Mouse (Mus musculus) forebrain, embryonic 14.5 days (tissue): ENCODE measurements around the gene Pacsin3. TPM values are rescaled to one million over a fixed set of nuclear protein-coding genes. Genes with fewer than 3 reads are reported as not detected.

Experiments used
- ATAC-seq: fragments of 200-750 bp; cut with Nextera tagmentation; 2 replicates; pipeline ENCODE4 v1.8.0; 2017; ENCODE audit warnings: mild to moderate bottlenecking, moderate library complexity
- DNase-seq: peaks from one replicate; pipeline ENCODE4 v3.0.0-alpha.2; 2015; ENCODE audit warnings: low spot score
- H3K27ac ChIP-seq: fragments of 300-500 bp; sonication (generic); 2 replicates; pipeline ENCODE4 v1.5.1; 2014; ENCODE audit warnings: low read depth, mild to moderate bottlenecking, control low read depth, low read length, moderate library complexity
- H3K27me3 ChIP-seq: fragments of 300-500 bp; sonication (generic); replicated peaks from 2 replicates; pipeline ENCODE4 v1.6.1; 2014; ENCODE audit warnings: low read length, control low read depth, mixed read lengths; ENCODE audit not compliant: control insufficient read depth, insufficient read depth
- H3K36me3 ChIP-seq: fragments of 300-500 bp; sonication (generic); 2 replicates; pipeline ENCODE4 v1.6.1; 2014; ENCODE audit warnings: low read length, control low read depth; ENCODE audit not compliant: control insufficient read depth, insufficient read depth
- H3K4me1 ChIP-seq: fragments of 300-500 bp; sonication (generic); 2 replicates; pipeline ENCODE4 v1.6.1; 2014; ENCODE audit warnings: antibody characterized with exemption, low read length, control low read depth; ENCODE audit not compliant: control insufficient read depth, insufficient read depth
- H3K4me2 ChIP-seq: fragments of 300-500 bp; sonication (generic); 2 replicates; pipeline ENCODE4 v1.6.1; 2014; ENCODE audit warnings: mild to moderate bottlenecking, control low read depth, low read length
- H3K4me3 ChIP-seq: fragments of 300-500 bp; sonication (generic); 2 replicates; pipeline ENCODE4 v1.5.1; 2014; ENCODE audit warnings: low read depth, low read length, control low read depth
- H3K9ac ChIP-seq: fragments of 300-500 bp; sonication (generic); 2 replicates; pipeline ENCODE4 v1.6.1; 2014; ENCODE audit warnings: mild to moderate bottlenecking, low read length, control low read depth, moderate library complexity
- H3K9me3 ChIP-seq: fragments of 300-500 bp; sonication (generic); replicated peaks from 2 replicates; pipeline ENCODE4 v1.6.1; 2016; ENCODE audit warnings: low read length, control low read depth, mixed read lengths; ENCODE audit not compliant: control insufficient read depth
- WGBS: fragments of 180-500 bp; shearing (Covaris S2); extraction: QIAGEN DNeasy Blood & Tissue Kit; methylation state at CpG from one replicate; pipeline ENCODE4 v1.1.7; 2014; 5-methylcytosine and 5-hydroxymethylcytosine counted together
- polyA plus RNA-seq: library from polyadenylated mRNA; unstranded; fragments of >200 nt; fragmentation: Nextera tagmentation; extraction: Ambion mirVana; gene quantifications from 2 replicates; pipeline ENCODE4 v1.2.1, GENCODE M21; 2014

Gene Pacsin3
- polyA plus RNA-seq = 16.9 and 19.1 TPM in 2 replicates

DNA sequence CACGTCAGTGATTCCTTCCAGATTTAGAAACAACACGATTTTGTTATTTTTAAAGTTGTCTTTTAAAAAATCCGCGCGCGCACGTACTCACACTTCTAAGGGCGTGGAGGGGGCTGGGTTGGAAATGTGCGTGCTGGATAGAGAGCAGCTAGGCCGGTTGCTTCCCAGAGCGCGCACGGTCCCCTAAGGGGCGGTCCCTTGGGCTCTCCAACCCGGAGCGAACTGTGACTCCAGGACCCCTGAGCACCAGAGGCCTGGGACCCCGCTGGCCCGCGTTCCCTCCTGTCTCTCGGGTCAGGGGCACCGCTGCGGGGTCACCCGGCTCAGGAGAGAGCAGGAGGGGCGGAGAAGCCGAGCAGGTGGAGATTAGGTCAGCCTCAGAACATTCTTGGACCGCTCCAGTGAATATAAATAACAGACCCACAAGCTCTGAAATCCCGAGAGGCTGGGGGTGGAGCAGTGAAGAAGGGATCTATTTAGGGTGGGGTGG, at the start of gene Pacsin3:
Pacsin3 (plus strand) TSS at position 294 of the 490 bp plus-strand sequence.
- H3K9ac ChIP-seq = peak within 1 kb of the TSS; percentile 66
- H3K9me3 ChIP-seq = no peaks in the 10 kb centered on the region
- WGBS = 1% methylated on average over 27 of the region's 27 CpGs
- no peaks in the 10 kb centered on the region for H3K36me3 ChIP-seq
- peak within 1 kb of the TSS; percentile 97 for H3K4me2 ChIP-seq
- H3K4me3 ChIP-seq = peak within 1 kb of the TSS; percentile 50
- peak; percentile 26 for ATAC-seq
- DNase-seq = peak; percentile 49
- 0 out of 2 replicates have a peak, but pooled peaks cover 17% of the 10 kb centered on the region for H3K27me3 ChIP-seq
- peaks cover 18% of the 10 kb centered on the region for H3K4me1 ChIP-seq
- no peak within 1 kb of the TSS for H3K27ac ChIP-seq

GRCm38 (mm10) chr2:91206254-91206775, 49.4 kb upstream of the Pacsin3 start:
- ATAC-seq = no peak
- H3K4me1 ChIP-seq = peaks cover 15% of the 10 kb centered on the region
- no peak overlapping the region for H3K4me3 ChIP-seq
- H3K9me3 ChIP-seq = no peaks in the 10 kb centered on the region
- no peak overlapping the region for H3K27ac ChIP-seq
- peaks cover 62% of the 10 kb centered on the region for H3K36me3 ChIP-seq
- H3K4me2 ChIP-seq = no peak overlapping the region
- 92% methylated on average over 9 of the region's 9 CpGs for WGBS
- no peaks in the 10 kb centered on the region for H3K27me3 ChIP-seq
- no peak for DNase-seq
- no peak overlapping the region for H3K9ac ChIP-seq

GRCm38 (mm10) chr2:91213311-91213710, 42.4 kb upstream of the Pacsin3 start:
- no peak overlapping the region for H3K27ac ChIP-seq
- no peaks in the 10 kb centered on the region for H3K27me3 ChIP-seq
- H3K4me3 ChIP-seq = no peak overlapping the region
- H3K4me2 ChIP-seq = no peak overlapping the region
- H3K9me3 ChIP-seq = no peaks in the 10 kb centered on the region
- ATAC-seq (no peak), DNase-seq (no peak)
- peaks cover 60% of the 10 kb centered on the region for H3K36me3 ChIP-seq
- H3K4me1 ChIP-seq = no peaks in the 10 kb centered on the region
- H3K9ac ChIP-seq = no peak overlapping the region

DNA sequence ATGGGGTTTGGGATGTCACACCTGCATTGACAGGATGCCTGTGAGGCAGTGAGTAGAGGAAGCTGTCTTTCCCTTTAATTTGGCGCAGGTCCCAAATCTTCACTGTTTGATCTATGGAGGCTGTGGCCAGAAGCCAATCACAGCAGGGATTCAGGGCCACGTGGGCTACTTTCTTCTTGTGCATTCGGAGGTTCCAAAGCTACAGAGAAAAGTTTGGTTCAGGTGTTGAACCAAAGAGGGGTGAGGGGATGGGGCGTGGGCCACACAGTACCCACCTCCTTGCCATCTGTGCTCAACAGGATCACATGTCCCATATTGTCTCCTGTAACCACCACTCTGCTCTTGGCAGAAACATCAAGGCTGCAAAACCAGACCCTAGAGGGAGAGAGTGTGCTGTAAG, 38.7 kb upstream of the Pacsin3 start:
- ATAC-seq (peak; percentile 46), DNase-seq (peak; percentile 59)
- WGBS = 47% methylated on average over 4 of the region's 4 CpGs
- H3K27ac ChIP-seq = no peak overlapping the region
- no peak overlapping the region for H3K4me2 ChIP-seq
- no peak overlapping the region for H3K4me3 ChIP-seq
- no peaks in the 10 kb centered on the region for H3K4me1 ChIP-seq
- H3K36me3 ChIP-seq = peaks cover 26% of the 10 kb centered on the region
- H3K9ac ChIP-seq = no peak overlapping the region
- H3K9me3 ChIP-seq = no peaks in the 10 kb centered on the region
- no peaks in the 10 kb centered on the region for H3K27me3 ChIP-seq

- Histone ChIP-seq H3K9me3 (no peaks in the 10 kb centered on the region), H3K9ac (no peak overlapping the region), H3K4me1 (no peaks in the 10 kb centered on the region), H3K4me3 (no peak overlapping the region), H3K4me2 (no peak overlapping the region), H3K27me3 (no peaks in the 10 kb centered on the region), H3K27ac (no peak overlapping the region), H3K36me3 (peaks cover 9% of the 10 kb centered on the region; the same call in 1 of the 2 replicates)
- no peak for ATAC-seq
- DNase-seq = no peak
- WGBS = over 99% methylated on average over 3 of the region's 3 CpGs
These were observed 35.3 kb upstream of the Pacsin3 start for GRCm38 (mm10) chr2:91220501-91220900.

DNA sequence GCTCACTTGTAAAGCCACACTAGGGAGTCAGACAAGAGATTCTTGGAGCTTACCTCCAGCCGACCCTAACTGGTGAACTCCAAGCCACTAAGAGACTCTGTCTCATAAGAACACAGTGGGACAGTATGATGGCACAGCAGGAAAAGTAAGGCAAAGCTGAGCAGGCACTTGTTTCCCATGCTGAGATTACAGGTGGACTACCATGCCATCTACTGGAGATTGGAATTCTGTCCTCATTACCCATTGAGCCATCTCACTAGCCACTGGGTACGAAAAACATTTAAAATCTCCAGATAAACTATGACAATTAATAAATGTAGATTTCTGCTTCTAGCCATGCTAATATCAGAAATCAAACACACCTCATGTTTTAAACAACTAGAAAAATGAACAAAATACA, 32.1 kb upstream of the Pacsin3 start:
- no peaks in the 10 kb centered on the region for H3K9me3 ChIP-seq
- no peaks in the 10 kb centered on the region for H3K36me3 ChIP-seq
- no peaks in the 10 kb centered on the region for H3K4me1 ChIP-seq
- WGBS = 75% methylated on average over 2 of the region's 2 CpGs
- ATAC-seq (no peak), DNase-seq (no peak)
- no peak overlapping the region for H3K27ac ChIP-seq
- H3K27me3 ChIP-seq = no peaks in the 10 kb centered on the region
- H3K9ac ChIP-seq = no peak overlapping the region
- H3K4me2 ChIP-seq = no peak overlapping the region
- no peak overlapping the region for H3K4me3 ChIP-seq

DNA sequence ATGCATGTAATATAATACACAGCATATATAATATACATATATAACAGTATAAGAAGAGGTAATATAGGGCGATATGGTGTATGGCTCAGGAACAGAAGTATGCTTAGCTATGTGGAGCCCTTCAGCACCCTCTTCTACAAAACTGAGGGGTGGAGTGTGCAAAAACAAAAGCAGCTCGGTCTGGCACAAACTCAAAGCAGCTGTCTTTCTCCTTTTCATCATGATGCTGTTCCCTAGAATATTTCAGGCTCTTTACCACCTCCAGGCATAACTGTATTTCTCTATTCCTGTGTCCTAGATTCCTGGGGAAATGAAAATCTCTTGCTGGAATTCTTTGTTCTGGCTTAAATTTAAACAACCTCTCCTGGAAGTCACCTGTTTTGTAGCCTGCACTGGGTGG, 26.0 kb upstream of the Pacsin3 start:
- Histone ChIP-seq H3K9me3 (no peaks in the 10 kb centered on the region), H3K36me3 (no peaks in the 10 kb centered on the region), H3K4me2 (no peak overlapping the region), H3K27ac (no peak overlapping the region), H3K4me1 (no peaks in the 10 kb centered on the region), H3K9ac (no peak overlapping the region), H3K4me3 (no peak overlapping the region), H3K27me3 (no peaks in the 10 kb centered on the region)
- no peak for ATAC-seq
- WGBS = 75% methylated on average over 2 of the region's 2 CpGs
- no peak for DNase-seq

GRCm38 (mm10) chr2:91236601-91237510, 18.9 kb upstream of the Pacsin3 start, which contains the start of gene Ddb2:
Gene Ddb2, minus strand, starts transcription at chr2:91236982.
- Histone ChIP-seq H3K9me3 (no peaks in the 10 kb centered on the region), H3K36me3 (no peaks in the 10 kb centered on the region), H3K4me3 (peak within 1 kb of the TSS; percentile 55), H3K4me2 (peak within 1 kb of the TSS; percentile 77), H3K27me3 (no peaks in the 10 kb centered on the region), H3K4me1 (0 out of 2 replicates have a peak, but pooled peaks cover 4% of the 10 kb centered on the region), H3K9ac (peak within 1 kb of the TSS; percentile 55), H3K27ac (peak within 1 kb of the TSS; percentile 76)
- ATAC-seq (peak; percentile 98), DNase-seq (peak; percentile 97)
- under 1% methylated on average over 48 of the region's 48 CpGs for WGBS
